Mouse (Mus musculus) CH12.LX (cell line): Measurements from ENCODE around the gene Supv3l1. TPM values are rescaled to one million over a fixed set of nuclear protein-coding genes. Genes with fewer than 3 reads are reported as not detected.

Experiments used
- DNase-seq: peaks from one replicate; pipeline ENCODE4 v3.0.0-alpha.2; 2013; ENCODE audit errors: extremely low read depth
- H3K27ac ChIP-seq: 2 replicates; pipeline ENCODE4 v1.5.1; 2012; ENCODE audit warnings: low read depth, mild to moderate bottlenecking, control low read depth, moderate library complexity; ENCODE audit not compliant: insufficient read depth
- H3K27me3 ChIP-seq: replicated peaks from 2 replicates; pipeline ENCODE3; 2012; ENCODE audit warnings: inconsistent platforms
- H3K36me3 ChIP-seq, 2 experiments: replicated peaks in 1 of 2; 2 replicates each; pipeline versions ENCODE3 to v1.6.1; 2012; ENCODE audit warnings: inconsistent platforms in 1 of 2, low read length in 1 of 2, mild to moderate bottlenecking in 1 of 2, mixed read lengths in 1 of 2, moderate library complexity in 1 of 2; ENCODE audit not compliant: control insufficient read depth in 1 of 2, insufficient read depth in 1 of 2
- H3K4me1 ChIP-seq, 2 experiments: 2 replicates each; pipeline ENCODE4 v1.6.1; 2012; ENCODE audit warnings: inconsistent platforms in 1 of 2, moderate library complexity in 1 of 2; ENCODE audit not compliant: insufficient read depth in 2 of 2, control insufficient read depth in 1 of 2
- H3K4me2 ChIP-seq: 2 replicates; pipeline ENCODE4 v1.6.1; 2012; ENCODE audit warnings: low read depth, mild to moderate bottlenecking, control low read depth; ENCODE audit not compliant: poor library complexity, insufficient read depth, severe bottlenecking
- H3K4me3 ChIP-seq, 3 experiments: fragments of 150-350 bp in 1 of 3; sonication (generic) in 1 of 3; replicated peaks in 1 of 3; 2 replicates each; pipeline versions ENCODE3 to v1.5.1; 2011 to 2012; ENCODE audit warnings: low read depth in 2 of 3, low read length in 2 of 3, mild to moderate bottlenecking in 2 of 3, moderate library complexity in 2 of 3, control low read depth in 1 of 3, improper control_type of control experiment in 1 of 3, inconsistent platforms in 1 of 3, mixed read lengths in 1 of 3; ENCODE audit not compliant: poor library complexity in 1 of 3
- H3K79me2 ChIP-seq: replicated peaks from 2 replicates; pipeline ENCODE4 v1.6.1; 2012; ENCODE audit warnings: mild to moderate bottlenecking, moderate library complexity; ENCODE audit not compliant: control insufficient read depth, poor library complexity, insufficient read depth, severe bottlenecking; ENCODE audit errors: extremely low read depth
- H3K9ac ChIP-seq: 2 replicates; pipeline ENCODE4 v1.6.1; 2012; ENCODE audit warnings: low read depth, mild to moderate bottlenecking, control low read depth, moderate library complexity; ENCODE audit not compliant: insufficient read depth
- H3K9me3 ChIP-seq: replicated peaks from 2 replicates; pipeline ENCODE3; 2012; ENCODE audit warnings: low read length, inconsistent platforms, mixed read lengths
- CTCF ChIP-seq, 2 experiments: IDR thresholded peaks in 1 of 2; conservative IDR thresholded peaks in 1 of 2; 2 replicates each; pipeline ENCODE4 v1.5.1; 2011 to 2012; ENCODE audit warnings: low read depth in 2 of 2, low read length in 2 of 2, improper control_type of control experiment in 1 of 2, inconsistent platforms in 1 of 2, mild to moderate bottlenecking in 1 of 2, moderate library complexity in 1 of 2
- ELF1 ChIP-seq: IDR thresholded peaks from 2 replicates; pipeline ENCODE4 v1.6.1; 2014; ENCODE audit warnings: low read depth, mild to moderate bottlenecking, inconsistent platforms, low read length, improper control_type of control experiment
- ETS1 ChIP-seq: conservative IDR thresholded peaks from 2 replicates; pipeline ENCODE4 v1.6.1; 2012; ENCODE audit warnings: low read depth, mild to moderate bottlenecking, inconsistent platforms, low read length, improper control_type of control experiment, moderate library complexity
- JUN ChIP-seq: IDR thresholded peaks from 2 replicates; pipeline ENCODE4 v1.6.1; 2011; ENCODE audit warnings: low read depth, mild to moderate bottlenecking, low read length, improper control_type of control experiment, moderate library complexity; ENCODE audit not compliant: insufficient read depth
- MAX ChIP-seq: IDR thresholded peaks from 2 replicates; pipeline ENCODE4 v1.6.1; 2011; ENCODE audit warnings: low read length, improper control_type of control experiment
- MYC ChIP-seq: IDR thresholded peaks from 2 replicates; pipeline ENCODE4 v1.6.1; 2011; ENCODE audit warnings: low read depth, mild to moderate bottlenecking, improper control_type of control experiment, low read length
- NRF1 ChIP-seq: IDR thresholded peaks from 2 replicates; pipeline ENCODE4 v1.6.1; 2014; ENCODE audit warnings: low read depth, mild to moderate bottlenecking, inconsistent platforms, low read length, improper control_type of control experiment, moderate library complexity
- PAX5 ChIP-seq: IDR thresholded peaks from 2 replicates; pipeline ENCODE4 v1.6.1; 2012; ENCODE audit warnings: low read length, inconsistent platforms, mixed read lengths
- SMC3 ChIP-seq: IDR thresholded peaks from 2 replicates; pipeline ENCODE4 v1.6.1; 2011; ENCODE audit warnings: low read depth, low read length, improper control_type of control experiment
- TBP ChIP-seq: conservative IDR thresholded peaks from 2 replicates; pipeline ENCODE4 v1.6.1; 2011; ENCODE audit warnings: low read depth, low read length, improper control_type of control experiment
- TCF12 ChIP-seq: IDR thresholded peaks from 2 replicates; pipeline ENCODE4 v1.6.1; 2014; ENCODE audit warnings: low read depth, mild to moderate bottlenecking, inconsistent platforms, low read length, improper control_type of control experiment
- UBTF ChIP-seq: IDR thresholded peaks from 2 replicates; pipeline ENCODE4 v1.6.1; 2012; ENCODE audit warnings: low read depth, mild to moderate bottlenecking, inconsistent platforms, low read length, improper control_type of control experiment, moderate library complexity
- USF1 ChIP-seq: IDR thresholded peaks from 2 replicates; pipeline ENCODE4 v1.6.1; 2014; ENCODE audit warnings: low read depth, mild to moderate bottlenecking, inconsistent platforms, low read length, improper control_type of control experiment
- USF2 ChIP-seq: conservative IDR thresholded peaks from 2 replicates; pipeline ENCODE4 v1.6.1; 2011; ENCODE audit warnings: low read depth, low read length, improper control_type of control experiment
- ZMIZ1 ChIP-seq: IDR thresholded peaks from 2 replicates; pipeline ENCODE4 v1.6.1; 2012; ENCODE audit warnings: low read depth, mild to moderate bottlenecking, inconsistent platforms, low read length, improper control_type of control experiment
- ZNF384 ChIP-seq: IDR thresholded peaks from 2 replicates; pipeline ENCODE4 v1.6.1; 2012; ENCODE audit warnings: low read depth, low read length, improper control_type of control experiment, inconsistent platforms
- dilution Hi-C: fragments of 300-500 bp; cut with MboI; formaldehyde crosslinking; loops from 2 replicates; pipeline ENCODE4 v1.14.3; 2020; ENCODE audit warnings: low sequenced_read_pairs; ENCODE audit not compliant: extremely low pct_unique_long_range_greater_than_20kb, extremely low pct_ligation_motif_present
- in situ Hi-C: fragments of 300-500 bp; cut with MboI; formaldehyde crosslinking; loops from 3 replicates; pipeline ENCODE4 v1.14.3; 2019; ENCODE audit warnings: low sequenced_read_pairs, low pct_ligation_motif_present, low pct_unique_long_range_greater_than_20kb, mixed read lengths
- polyA plus RNA-seq: library from polyadenylated mRNA; unstranded; fragments of >175 nt; gene quantifications from 2 replicates; pipeline ENCODE4 v1.2.1, GENCODE M21; 2012; ENCODE audit warnings: low read depth; ENCODE audit not compliant: insufficient read length
- total RNA-seq, 2 experiments: library from RNA; depleted of rRNA; stranded (reverse); fragments of 300-350 nt in 1 of 2; fragments of >200 nt in 1 of 2; gene quantifications; 2 replicates each; pipeline ENCODE4 v1.2.3; 2012 to 2014

The Supv3l1 gene
- total and polyA plus RNA-seq, 3 experiments: 41.5 to 69.3 (median 62.0) TPM

GRCm38 (mm10) chr10:62418831-62419356 is 30.6 kb downstream of the Supv3l1 start:
- H3K9ac ChIP-seq: no peak overlapping the region
- no peak overlapping the region for H3K4me3 ChIP-seq
- no peak for TF ChIP-seq USF1
- TF ChIP-seq ELF1: no peak
- dilution Hi-C loops (no loop called here), in situ Hi-C loops (no loop called here)
- H3K27me3 ChIP-seq: peaks cover 72% of the 10 kb centered on the region
- no peaks in the 10 kb centered on the region for H3K9me3 ChIP-seq
- no peaks in the 10 kb centered on the region for H3K36me3 ChIP-seq
- H3K27ac ChIP-seq: no peak overlapping the region
- no peak overlapping the region for H3K4me2 ChIP-seq
- no peaks in the 10 kb centered on the region for H3K79me2 ChIP-seq
- H3K4me1 ChIP-seq: no peaks in the 10 kb centered on the region
- DNase-seq: no peak

GRCm38 (mm10) chr10:62413606-62413982 is 35.9 kb downstream of the Supv3l1 start:
- in situ Hi-C loops (no loop called here), dilution Hi-C loops (no loop called here)
- peaks cover 0 to 5% of the 10 kb centered on the region in 2 experiments; a peak in 2 of 4 replicates for H3K4me1 ChIP-seq
- H3K79me2 ChIP-seq: no peaks in the 10 kb centered on the region
- no peak overlapping the region for H3K4me2 ChIP-seq
- H3K27me3 ChIP-seq: peaks cover 79% of the 10 kb centered on the region
- no peak overlapping the region for H3K9ac ChIP-seq
- H3K4me3 ChIP-seq: no peak overlapping the region
- H3K9me3 ChIP-seq: no peaks in the 10 kb centered on the region
- no peaks in the 10 kb centered on the region for H3K36me3 ChIP-seq
- TF ChIP-seq PAX5 (no peak), ZMIZ1 (no peak), TCF12 (no peak), TBP (no peak), UBTF (no peak)
- DNase-seq: no peak
- no peak overlapping the region for H3K27ac ChIP-seq

GRCm38 (mm10) chr10:62412906-62413605 is 36.5 kb downstream of the Supv3l1 start:
- H3K9ac ChIP-seq: no peak overlapping the region
- H3K27ac ChIP-seq: no peak overlapping the region
- H3K9me3 ChIP-seq: no peaks in the 10 kb centered on the region
- DNase-seq: no peak
- no peaks in the 10 kb centered on the region for H3K36me3 ChIP-seq
- dilution Hi-C loops: no loop called here
- H3K4me3 ChIP-seq: no peak overlapping the region
- H3K27me3 ChIP-seq: peaks cover 78% of the 10 kb centered on the region
- in situ Hi-C loops: no loop called here
- H3K79me2 ChIP-seq: no peaks in the 10 kb centered on the region
- TF ChIP-seq ETS1: no peak
- no peak for TF ChIP-seq SMC3
- no peak for TF ChIP-seq JUN
- no peak for TF ChIP-seq ZNF384
- no peak for TF ChIP-seq TCF12
- TF ChIP-seq MAX: no peak
- no peak for TF ChIP-seq MYC
- no peak for TF ChIP-seq NRF1
- no peak for TF ChIP-seq CTCF (conservative IDR thresholded peaks at IDR 0.05 in 1 of 2, IDR thresholded peaks at IDR 0.05 in 1 of 2; ENCODE audit: low read depth in 2 of 2, low read length in 2 of 2)
- no peak for TF ChIP-seq USF2
- TF ChIP-seq TBP: no peak
- H3K4me1 ChIP-seq: peaks cover 0 to 5% of the 10 kb centered on the region in 2 experiments; a peak in 2 of 4 replicates
- no peak overlapping the region for H3K4me2 ChIP-seq
